Mouse (Mus musculus) cerebellum, adult 18-20 months (tissue): ENCODE measurements around the gene Cd3d.
"Not testable (repeated sequence)": the region's sequence is repeated elsewhere in the genome, so short reads cannot be mapped to it uniquely, and the experiment has no call there.

Experiments used
- DNase-seq, 2 experiments: peaks; one replicate each; pipeline ENCODE4 v3.0.0; 2021

The Cd3d gene

GRCm38 (mm10) chr9:44981676-44982075, at the start of gene Cd3d:
Cd3d (plus strand) TSS chr9:44981786.
- DNase-seq, result no peak

GRCm38 (mm10) chr9:44941756-44942155, 39.8 kb upstream of the Cd3d start:
- peak in 1 of 2 experiments; percentile 30 for DNase-seq

GRCm38 (mm10) chr9:44942421-44942820, 39.2 kb upstream of the Cd3d start:
- DNase-seq, result peak; percentile 79 to 83

GRCm38 (mm10) chr9:44946185-44946695, 35.3 kb upstream of the Cd3d start:
- no peak for DNase-seq

- no peak for DNase-seq
Measured at GRCm38 (mm10) chr9:44947836-44948235, 33.8 kb upstream of the Cd3d start.

GRCm38 (mm10) chr9:44954432-44954831, 27.2 kb upstream of the Cd3d start:
- DNase-seq, result no peak

- DNase-seq, result peak; percentile 98 to 100
Measured at GRCm38 (mm10) chr9:44965126-44965832, 16.3 kb upstream of the Cd3d start, which contains the start of gene Ube4a. Ube4a (minus strand) TSS chr9:44965600.

- peak in 1 of 2 experiments; percentile 12 for DNase-seq
Measured at GRCm38 (mm10) chr9:44965833-44966466, 15.6 kb upstream of the Cd3d start.

GRCm38 (mm10) chr9:44966815-44967242, 14.8 kb upstream of the Cd3d start:
- DNase-seq, result peak; percentile 87 to 91

GRCm38 (mm10) chr9:44967763-44968162, 13.8 kb upstream of the Cd3d start:
- DNase-seq, result not testable (repeated sequence)

GRCm38 (mm10) chr9:44969450-44969849, 12.1 kb upstream of the Cd3d start:
- DNase-seq, result no peak

- DNase-seq, result no peak
Measured at GRCm38 (mm10) chr9:44977813-44978212, 3.8 kb upstream of the Cd3d start.

- DNase-seq, result no peak
Measured at GRCm38 (mm10) chr9:44979806-44980205, 1.8 kb upstream of the Cd3d start.

- no peak for DNase-seq
Measured at GRCm38 (mm10) chr9:44980242-44980641, 1.3 kb upstream of the Cd3d start, which contains the start of gene Cd3g. Cd3g (minus strand) TSS chr9:44980431.

GRCm38 (mm10) chr9:44981104-44981503, 482 bp upstream of the Cd3d start:
- DNase-seq, result no peak

GRCm38 (mm10) chr9:44982081-44982480, 495 bp downstream of the Cd3d start:
- no peak for DNase-seq

- DNase-seq, result no peak
Measured at GRCm38 (mm10) chr9:44982531-44982930, 945 bp downstream of the Cd3d start.

- no peak for DNase-seq
Measured at GRCm38 (mm10) chr9:44983001-44983400, 1.4 kb downstream of the Cd3d start.

GRCm38 (mm10) chr9:44985721-44986161, 4.2 kb downstream of the Cd3d start:
- no peak for DNase-seq

- no peak for DNase-seq
Measured at GRCm38 (mm10) chr9:44986242-44986781, 4.7 kb downstream of the Cd3d start.

GRCm38 (mm10) chr9:44986976-44987375, 5.4 kb downstream of the Cd3d start:
- no peak for DNase-seq

- DNase-seq, result no peak
Measured at GRCm38 (mm10) chr9:44991821-44992220, 10.2 kb downstream of the Cd3d start.

- peak; percentile 53 to 58 for DNase-seq
Measured at GRCm38 (mm10) chr9:44992271-44992670, 10.7 kb downstream of the Cd3d start.

GRCm38 (mm10) chr9:44993268-44993667, 11.7 kb downstream of the Cd3d start:
- no peak for DNase-seq
